Mouse (Mus musculus) lung, embryonic 16.5 days (tissue): ENCODE results near the gene Tuba4a. TPM values are rescaled to one million over a fixed set of nuclear protein-coding genes. Genes with fewer than 3 reads are reported as not detected.

Experiments
- ATAC-seq: fragments of 200-750 bp; cut with Nextera tagmentation; 2 replicates; pipeline ENCODE4 v1.8.0; 2017; ENCODE audit warnings: low read depth, mild to moderate bottlenecking, moderate library complexity
- H3K27ac ChIP-seq: fragments of 300-500 bp; sonication (generic); 2 replicates; pipeline ENCODE4 v1.5.1; 2014; ENCODE audit warnings: mild to moderate bottlenecking, control low read depth, low read length
- H3K27me3 ChIP-seq: fragments of 300-500 bp; sonication (generic); 2 replicates; pipeline ENCODE4 v1.6.1; 2014; ENCODE audit warnings: low read depth, low read length, mixed read lengths; ENCODE audit not compliant: control insufficient read depth, insufficient read depth
- H3K36me3 ChIP-seq: fragments of 300-500 bp; sonication (generic); 2 replicates; pipeline ENCODE4 v1.6.1; 2014; ENCODE audit warnings: low read length; ENCODE audit not compliant: control insufficient read depth, insufficient read depth
- H3K4me1 ChIP-seq: fragments of 300-500 bp; sonication (generic); replicated peaks from 2 replicates; pipeline ENCODE4 v1.6.1; 2014; ENCODE audit warnings: low read length, mixed read lengths; ENCODE audit not compliant: control insufficient read depth, insufficient read depth
- H3K4me2 ChIP-seq: fragments of 300-500 bp; sonication (generic); 2 replicates; pipeline ENCODE4 v1.6.1; 2014; ENCODE audit warnings: low read depth, low read length, control low read depth
- H3K4me3 ChIP-seq: fragments of 300-500 bp; sonication (generic); 2 replicates; pipeline ENCODE4 v1.5.1; 2014; ENCODE audit warnings: mild to moderate bottlenecking, low read length, control low read depth
- H3K9ac ChIP-seq: fragments of 300-500 bp; sonication (generic); 2 replicates; pipeline ENCODE4 v1.6.1; 2014; ENCODE audit warnings: low read length, control low read depth
- H3K9me3 ChIP-seq: fragments of 300-500 bp; sonication (generic); 2 replicates; pipeline ENCODE4 v1.6.1; 2016; ENCODE audit warnings: low read length; ENCODE audit not compliant: control insufficient read depth
- WGBS: fragments of 180-500 bp; shearing (Covaris S2); extraction: QIAGEN DNeasy Blood & Tissue Kit; methylation state at CpG from one replicate; pipeline ENCODE4 v1.1.7; 2014; 5-methylcytosine and 5-hydroxymethylcytosine counted together
- polyA plus RNA-seq: library from polyadenylated mRNA; unstranded; fragments of >200 nt; fragmentation: Nextera tagmentation; extraction: Ambion mirVana; gene quantifications from 2 replicates; pipeline ENCODE4 v1.2.1, GENCODE M21; 2015

Gene Tuba4a
- polyA plus RNA-seq, 1 experiment from 2014 or later: 51.5 TPM

DNA sequence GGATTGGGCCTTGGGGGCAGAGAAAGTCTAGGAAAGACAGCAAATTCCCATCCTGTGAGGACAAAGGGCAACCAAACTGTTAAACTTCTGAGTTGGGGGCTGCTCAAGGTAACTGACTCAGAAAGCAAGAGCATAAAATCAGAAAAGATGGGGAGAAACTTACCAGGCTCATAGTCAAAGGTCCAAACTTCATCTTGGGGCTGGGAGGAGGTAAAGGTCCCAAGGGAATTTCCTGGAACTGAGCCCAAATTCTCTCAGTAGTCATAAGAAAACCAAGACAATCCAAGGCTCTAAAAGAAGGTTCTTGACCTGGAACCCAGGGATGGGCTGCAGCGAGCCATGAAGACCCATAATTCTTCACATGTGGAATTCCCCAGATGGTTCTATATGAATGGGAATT lies 18.4 kb downstream of the Tuba4a start:
- Histone ChIP-seq H3K27ac (no peak overlapping the region), H3K9me3 (no peaks in the 10 kb centered on the region), H3K4me2 (no peak overlapping the region), H3K4me3 (no peak overlapping the region), H3K36me3 (peaks cover 18% of the 10 kb centered on the region), H3K27me3 (no peaks in the 10 kb centered on the region), H3K9ac (no peak overlapping the region), H3K4me1 (no peaks in the 10 kb centered on the region)
- no peak for ATAC-seq
- WGBS: 73% methylated on average over 1 of the region's 1 CpGs

DNA sequence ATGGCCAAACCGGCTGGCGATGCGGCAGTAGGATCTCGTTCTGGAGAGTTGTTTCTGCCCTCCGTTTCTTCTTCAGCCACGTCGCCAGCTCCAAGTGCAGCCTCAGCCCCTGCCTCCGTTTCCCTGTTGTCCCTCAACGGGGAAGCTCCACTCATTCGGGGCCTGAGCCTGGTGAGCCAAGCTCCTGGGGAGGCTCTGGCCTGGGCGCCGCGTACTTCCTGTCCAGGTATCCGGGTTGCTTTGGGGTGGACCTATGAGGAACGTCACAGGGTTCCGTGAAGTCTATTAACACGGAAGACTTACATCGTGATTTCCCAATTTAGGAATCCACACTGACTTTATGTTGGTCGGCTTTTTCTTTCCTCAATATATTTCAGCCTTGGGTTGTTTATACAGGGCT lies 27.2 kb downstream of the Tuba4a start:
- ATAC-seq: peak; percentile 52
- Histone ChIP-seq H3K4me1 (peaks cover 8% of the 10 kb centered on the region), H3K9me3 (no peaks in the 10 kb centered on the region), H3K27me3 (no peaks in the 10 kb centered on the region), H3K9ac (peak overlapping the region; percentile 86), H3K27ac (peak overlapping the region; percentile 93), H3K4me2 (peak overlapping the region; percentile 85), H3K4me3 (peak overlapping the region; percentile 84), H3K36me3 (peaks cover 9% of the 10 kb centered on the region; the same call in 1 of the 2 replicates)
- 0% methylated on average over 19 of the region's 19 CpGs for WGBS

DNA sequence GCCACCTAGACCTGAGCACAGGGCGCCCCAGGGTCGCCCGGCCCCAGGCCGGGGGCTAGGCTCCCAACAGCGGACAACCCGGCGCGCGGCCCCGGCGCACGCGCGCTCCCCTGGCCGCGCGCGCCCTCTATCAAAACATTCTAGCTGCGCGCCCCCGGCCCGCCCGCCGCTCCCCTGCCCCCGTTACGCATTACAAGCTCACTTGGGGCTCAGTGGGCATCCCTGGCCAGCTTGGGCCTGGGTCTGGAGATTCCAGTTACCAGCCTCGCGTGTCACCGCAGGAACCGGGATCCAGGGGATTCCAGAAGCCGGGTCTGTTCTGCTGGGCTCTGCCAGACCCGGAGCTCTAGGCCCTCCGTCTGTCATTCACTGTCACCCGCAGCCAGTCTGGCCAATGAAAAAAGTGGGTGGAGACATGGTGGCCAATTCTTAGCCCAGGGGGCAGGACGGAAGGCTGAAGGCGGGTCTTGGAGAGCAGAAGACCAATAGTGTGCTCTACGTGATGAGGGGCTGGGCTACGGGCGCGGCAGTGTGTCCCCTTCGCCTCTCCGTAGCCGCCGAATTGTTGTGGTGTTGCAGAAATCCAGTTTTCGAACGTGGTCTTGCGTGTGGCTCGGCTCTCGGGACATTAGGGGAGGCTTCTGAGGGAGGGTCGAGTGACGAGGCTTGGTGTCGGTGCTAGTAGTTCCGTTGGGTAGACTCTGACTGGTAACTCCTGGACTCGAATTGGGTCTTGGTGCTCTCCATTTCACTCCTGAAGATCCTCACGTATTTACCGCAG lies 27.9 kb downstream of the Tuba4a start, which contains the start of the genes Ankzf1 and Atg9a:
Gene Ankzf1, plus strand, starts transcription at position 530 of the 781 bp plus-strand sequence.
Gene Atg9a, minus strand, starts transcription at position 575 of the 781 bp plus-strand sequence.
- ATAC-seq: peak; percentile 100
- Histone ChIP-seq H3K9ac (peak within 1 kb of the TSS; percentile 86), H3K27me3 (no peaks in the 10 kb centered on the region), H3K27ac (peak within 1 kb of the TSS; percentile 93), H3K36me3 (peaks cover 12% of the 10 kb centered on the region), H3K4me2 (peak within 1 kb of the TSS; percentile 85), H3K9me3 (no peaks in the 10 kb centered on the region), H3K4me1 (peaks cover 8% of the 10 kb centered on the region), H3K4me3 (peak within 1 kb of the TSS; percentile 84)
- under 1% methylated on average over 56 of the region's 56 CpGs for WGBS

DNA sequence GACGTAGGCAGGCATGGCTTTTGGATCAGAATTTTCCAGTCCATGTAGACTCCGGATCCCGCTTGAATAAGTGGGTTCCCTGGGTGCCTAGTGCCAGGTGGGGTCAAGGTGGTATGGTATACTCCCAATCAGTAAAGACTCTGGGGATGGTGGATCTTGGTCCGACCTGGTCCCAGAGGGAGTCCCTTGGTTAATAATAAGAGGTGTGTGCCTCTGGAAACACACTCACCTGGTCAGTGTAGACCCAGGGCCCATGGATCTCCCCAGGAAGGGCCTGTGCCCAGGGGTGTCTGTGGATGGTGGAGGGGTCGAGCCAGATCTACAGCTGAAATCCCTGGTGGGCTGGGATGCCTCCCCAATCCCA lies 28.4 kb downstream of the Tuba4a start:
- ATAC-seq: no peak
- WGBS: 37% methylated on average over 5 of the region's 5 CpGs

DNA sequence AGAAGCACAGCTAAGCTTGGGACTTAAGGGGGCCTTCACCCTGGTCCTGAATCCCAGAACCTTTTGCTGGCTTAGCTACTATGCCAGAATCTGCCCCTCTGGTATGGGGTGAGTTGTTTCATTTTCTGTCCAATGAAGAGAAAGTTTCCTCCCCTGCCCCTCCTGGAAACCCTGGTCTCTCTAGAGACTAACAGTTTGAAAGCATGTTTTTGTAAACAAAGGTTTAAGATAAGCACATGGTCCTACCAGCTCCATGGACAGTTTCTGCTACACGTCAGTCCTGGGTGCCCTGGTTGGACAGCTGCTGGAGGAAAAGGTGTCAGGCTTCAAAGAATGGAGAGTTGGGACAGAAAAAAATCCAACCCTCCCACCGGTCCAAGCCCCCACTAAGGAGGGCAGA lies 29.1 kb downstream of the Tuba4a start:
- Histone ChIP-seq H3K36me3 (peaks cover 18% of the 10 kb centered on the region), H3K27me3 (no peaks in the 10 kb centered on the region), H3K27ac (no peak overlapping the region), H3K4me1 (peaks cover 8% of the 10 kb centered on the region), H3K4me3 (no peak overlapping the region), H3K9ac (peak overlapping the region; percentile 85), H3K4me2 (peak overlapping the region; percentile 72; the same call in 1 of the 2 replicates), H3K9me3 (no peaks in the 10 kb centered on the region)
- no peak for ATAC-seq
- WGBS: 44% methylated on average over 2 of the region's 2 CpGs

More for the DNA sequence above, 28.4 kb downstream of the Tuba4a start:
- Histone ChIP-seq H3K9ac (peak overlapping the region; percentile 85), H3K4me2 (peak overlapping the region; percentile 72), H3K27ac (peak overlapping the region; percentile 79), H3K4me1 (peaks cover 8% of the 10 kb centered on the region), H3K27me3 (no peaks in the 10 kb centered on the region), H3K4me3 (peak overlapping the region; percentile 84), H3K36me3 (peaks cover 14% of the 10 kb centered on the region), H3K9me3 (no peaks in the 10 kb centered on the region)

DNA sequence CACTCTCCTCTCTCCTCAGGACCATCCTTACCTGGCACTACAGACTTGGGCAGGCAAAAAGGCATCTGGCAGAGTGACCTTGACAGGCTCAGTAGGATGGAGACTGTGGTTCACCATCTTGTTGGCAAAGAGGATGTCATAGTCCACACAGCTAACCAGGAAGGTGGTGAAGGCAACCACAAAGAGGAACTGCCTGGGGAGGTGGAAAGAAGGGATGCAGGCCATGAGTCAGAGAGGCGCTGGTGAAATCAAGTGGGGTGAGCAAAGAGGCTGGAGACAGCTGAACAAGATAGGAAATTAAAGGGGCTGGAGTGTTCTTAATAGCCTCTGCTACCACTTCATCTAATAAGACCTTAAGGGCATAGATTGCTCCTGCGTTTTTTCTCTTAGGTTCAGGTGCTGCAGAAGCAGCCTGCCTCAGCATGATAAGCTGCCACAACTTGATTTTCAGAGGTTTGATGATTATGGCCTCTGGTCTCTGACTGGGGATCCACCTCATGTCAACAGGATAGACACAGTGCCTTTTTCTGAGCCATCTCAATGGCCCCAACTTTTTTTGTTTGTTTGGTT lies 31.7 kb downstream of the Tuba4a start:
- Histone ChIP-seq H3K4me1 (peaks cover 1% of the 10 kb centered on the region; the same call in 1 of the 2 replicates), H3K4me2 (no peak overlapping the region), H3K36me3 (peaks cover 31% of the 10 kb centered on the region), H3K27ac (no peak overlapping the region), H3K27me3 (no peaks in the 10 kb centered on the region), H3K4me3 (no peak overlapping the region), H3K9me3 (no peaks in the 10 kb centered on the region), H3K9ac (no peak overlapping the region)
- 75% methylated on average over 2 of the region's 2 CpGs for WGBS
- ATAC-seq: no peak

DNA sequence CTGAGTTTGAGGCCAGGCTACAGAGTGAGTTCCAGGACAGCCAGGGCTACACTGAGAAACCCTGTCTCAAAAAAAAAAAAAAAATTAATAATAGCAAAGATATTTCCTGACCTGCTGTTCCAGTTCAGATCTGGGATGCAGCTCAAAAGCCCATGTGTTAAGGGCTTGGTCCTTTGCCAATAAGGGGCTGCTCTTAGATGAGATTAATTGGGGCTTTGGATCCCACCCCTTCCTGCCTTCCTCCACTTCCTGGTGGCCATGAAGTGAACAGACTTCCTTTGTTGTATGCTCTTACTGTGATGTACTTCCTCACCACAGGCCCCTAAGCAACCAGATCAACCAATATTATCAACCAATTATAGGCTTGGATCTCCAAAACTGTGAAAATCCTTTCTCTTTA lies 32.5 kb downstream of the Tuba4a start:
- Histone ChIP-seq H3K4me2 (no peak overlapping the region), H3K27me3 (no peaks in the 10 kb centered on the region), H3K36me3 (peaks cover 38% of the 10 kb centered on the region), H3K27ac (no peak overlapping the region), H3K9me3 (0 out of 2 replicates have a peak, but pooled peaks cover 2% of the 10 kb centered on the region), H3K9ac (no peak overlapping the region), H3K4me1 (no peaks in the 10 kb centered on the region; the same call in 1 of the 2 replicates), H3K4me3 (no peak overlapping the region)
- no peak for ATAC-seq

DNA sequence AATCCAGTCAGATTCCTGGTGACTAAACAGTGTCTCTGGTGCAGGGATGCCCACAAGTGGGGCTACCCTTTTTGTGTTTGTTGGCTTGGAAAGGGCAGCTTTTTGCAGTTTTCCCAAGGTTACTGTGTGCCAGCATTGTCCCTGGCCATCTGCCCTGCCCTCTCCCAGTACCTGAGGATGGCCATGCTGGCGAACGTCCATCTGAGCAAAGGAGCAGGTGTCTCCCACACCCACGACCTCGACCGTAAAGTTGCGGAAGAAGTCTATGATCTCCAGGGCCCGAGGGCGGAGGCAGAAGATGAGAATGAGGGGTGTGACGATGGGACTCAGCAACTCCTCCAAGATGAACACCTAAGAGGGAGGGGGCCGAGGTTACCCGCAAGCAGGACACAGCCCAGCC lies 34.2 kb downstream of the Tuba4a start:
- H3K9me3 ChIP-seq: 0 out of 2 replicates have a peak, but pooled peaks cover 2% of the 10 kb centered on the region
- 91% methylated on average over 11 of the region's 11 CpGs for WGBS
- H3K4me3 ChIP-seq: no peak overlapping the region
- no peak for ATAC-seq
- H3K36me3 ChIP-seq: peaks cover 38% of the 10 kb centered on the region
- no peaks in the 10 kb centered on the region for H3K27me3 ChIP-seq
- H3K4me2 ChIP-seq: no peak overlapping the region
- peaks cover 4% of the 10 kb centered on the region; the same call in 1 of the 2 replicates for H3K4me1 ChIP-seq
- no peak overlapping the region for H3K27ac ChIP-seq
- no peak overlapping the region for H3K9ac ChIP-seq

DNA sequence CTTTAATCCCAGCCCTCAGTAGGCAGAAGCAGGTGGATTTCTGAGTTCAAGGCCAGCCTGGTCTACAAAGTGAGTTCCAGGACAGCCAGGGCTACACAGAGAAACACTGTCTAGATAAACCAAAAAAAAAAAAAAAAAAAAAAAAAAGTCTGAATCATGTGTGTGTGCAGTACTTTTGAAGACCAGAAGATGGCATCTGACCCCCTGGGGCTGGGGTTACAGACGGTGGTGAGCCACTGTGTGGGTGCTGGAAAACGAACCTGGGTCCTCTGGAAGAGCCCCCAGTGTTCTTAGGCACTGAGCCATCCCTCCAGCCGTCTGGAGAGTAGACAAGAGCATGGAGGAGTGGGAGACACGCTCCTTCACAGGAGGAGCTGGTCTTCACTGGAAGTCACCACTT lies 37.5 kb downstream of the Tuba4a start:
- H3K9me3 ChIP-seq: 0 out of 2 replicates have a peak, but pooled peaks cover 2% of the 10 kb centered on the region
- H3K27me3 ChIP-seq: no peaks in the 10 kb centered on the region
- ATAC-seq: no peak
- peaks cover 14% of the 10 kb centered on the region for H3K4me1 ChIP-seq
- no peak overlapping the region for H3K4me3 ChIP-seq
- H3K9ac ChIP-seq: no peak overlapping the region
- H3K36me3 ChIP-seq: peaks cover 34% of the 10 kb centered on the region
- no peak overlapping the region for H3K27ac ChIP-seq
- no peak overlapping the region for H3K4me2 ChIP-seq
- 64% methylated on average over 4 of the region's 4 CpGs for WGBS
